Mouse (Mus musculus): ENCODE data around the gene Vmn2r28. TPM values are rescaled to one million over a fixed set of nuclear protein-coding genes. Genes with fewer than 3 reads are reported as not detected.

The Vmn2r28 gene
- not detected in 2 replicates for polyA plus RNA-seq (2015; fragmentation: Nextera tagmentation; extraction: Ambion mirVana)

GRCm38 (mm10) chr7:5493856-5494255 is at the start of gene Vmn2r28:
Vmn2r28 (minus strand) TSS chr7:5493956.

GRCm38 (mm10) chr7:5456674-5457073 is 37.1 kb downstream of the Vmn2r28 start, which contains the start of gene Vmn1r59:
Vmn1r59 (minus strand) TSS chr7:5456774.

Other genes starting within 250 kb of the Vmn2r28 start
- gene Gm5065, start 143.4 kb downstream of the Vmn2r28 start, polyA plus RNA-seq (2015; fragmentation: Nextera tagmentation; extraction: Ambion mirVana): not detected in 2 replicates
- not detected in 2 replicates for gene Nlrp2, start 142.9 kb downstream of the Vmn2r28 start, polyA plus RNA-seq (2015; fragmentation: Nextera tagmentation; extraction: Ambion mirVana)
- not detected in 2 replicates for gene Vmn1r58, start 80.6 kb downstream of the Vmn2r28 start, polyA plus RNA-seq (2015; fragmentation: Nextera tagmentation; extraction: Ambion mirVana)
- not detected in 2 replicates for gene Vmn1r59, start 37.2 kb downstream of the Vmn2r28 start, polyA plus RNA-seq (2015; fragmentation: Nextera tagmentation; extraction: Ambion mirVana)
- gene Vmn1r60, start 53.4 kb upstream of the Vmn2r28 start, polyA plus RNA-seq (2015; fragmentation: Nextera tagmentation; extraction: Ambion mirVana): not detected in 2 replicates
- gene Vmn1r61, start 119.3 kb upstream of the Vmn2r28 start, polyA plus RNA-seq (2015; fragmentation: Nextera tagmentation; extraction: Ambion mirVana): not detected in 2 replicates
- not detected in 2 replicates for gene Vmn1r62, start 179.7 kb upstream of the Vmn2r28 start, polyA plus RNA-seq (2015; fragmentation: Nextera tagmentation; extraction: Ambion mirVana)

Measured in urinary bladder, postnatal 0 days (tissue).